Mouse (Mus musculus): ENCODE data around the gene Bace2. TPM values are rescaled to one million over a fixed set of nuclear protein-coding genes. Genes with fewer than 3 reads are reported as not detected.

Bace2 gene
- polyA plus RNA-seq, 1 experiment from 2014 or later = 4.9 TPM

DNA sequence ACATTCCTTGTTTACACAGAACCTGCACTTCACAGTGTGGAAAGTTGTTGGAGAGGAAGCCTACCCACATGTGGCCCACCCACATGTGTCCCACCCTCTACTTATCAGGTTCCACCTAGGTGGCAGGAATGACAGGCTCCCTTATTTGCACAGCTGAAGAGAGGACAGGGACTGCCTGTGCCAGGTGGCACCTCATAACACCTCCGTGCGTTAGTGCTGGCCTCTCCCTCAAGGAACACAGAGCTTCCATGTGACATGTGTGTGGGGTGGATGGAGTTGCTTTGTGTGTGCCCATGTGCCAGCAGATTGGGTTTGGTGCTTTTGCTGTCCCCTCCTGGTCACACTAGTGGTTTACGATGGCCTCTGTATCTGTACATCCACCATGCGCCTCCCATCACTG lies 43.4 kb downstream of the Bace2 start:
- DNase-seq (ENCODE audit: low spot score) = no peak

DNA sequence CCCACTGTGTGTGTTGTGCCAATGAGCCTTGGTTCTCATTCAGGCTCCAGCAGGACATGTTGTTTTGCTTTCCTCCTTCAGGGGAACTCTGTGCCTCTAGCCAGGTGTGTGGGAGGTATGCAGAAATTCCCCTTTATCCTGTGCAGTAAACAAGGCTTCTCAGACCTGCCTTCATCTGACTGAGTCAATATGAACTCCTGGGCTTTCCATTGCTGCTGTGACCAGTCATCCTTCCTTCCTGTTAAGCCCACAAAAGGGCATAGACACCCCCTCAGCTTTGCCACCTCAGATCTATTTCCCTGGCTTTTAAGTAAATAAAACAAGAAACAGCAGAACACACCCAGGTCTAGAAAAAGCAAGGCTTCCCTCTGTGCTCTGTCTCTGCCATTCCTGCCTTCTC lies 45.2 kb downstream of the Bace2 start:
- DNase-seq (ENCODE audit: low spot score) = no peak

DNA sequence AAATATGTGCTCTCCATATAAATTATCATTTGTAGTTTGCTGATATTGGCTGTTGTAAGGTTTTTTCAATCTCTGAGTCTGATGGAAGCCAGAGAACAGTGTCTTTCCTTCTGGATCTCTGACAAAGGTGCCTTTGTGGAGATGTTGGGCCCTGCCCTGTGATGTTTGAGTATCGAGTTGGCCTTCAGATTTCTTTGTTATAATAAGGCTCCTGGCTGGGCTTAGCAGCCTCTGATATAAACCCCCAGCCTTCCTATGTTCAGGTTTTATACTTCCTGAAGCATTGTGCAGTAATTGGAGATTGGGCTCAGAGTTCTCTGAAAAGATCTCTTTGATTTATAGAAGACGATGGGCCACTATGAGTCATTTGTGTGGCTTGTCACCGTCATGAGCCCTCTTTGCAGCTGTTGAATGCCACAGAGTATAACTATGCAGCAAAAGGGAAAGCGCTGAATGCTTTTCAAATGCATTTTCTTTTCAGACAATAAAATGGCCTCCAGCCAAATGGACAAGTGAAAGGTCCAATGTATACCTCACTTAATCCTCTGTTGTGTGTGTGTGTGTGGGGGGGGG lies 45.8 kb downstream of the Bace2 start:
- DNase-seq (ENCODE audit: low spot score) = no peak

DNA sequence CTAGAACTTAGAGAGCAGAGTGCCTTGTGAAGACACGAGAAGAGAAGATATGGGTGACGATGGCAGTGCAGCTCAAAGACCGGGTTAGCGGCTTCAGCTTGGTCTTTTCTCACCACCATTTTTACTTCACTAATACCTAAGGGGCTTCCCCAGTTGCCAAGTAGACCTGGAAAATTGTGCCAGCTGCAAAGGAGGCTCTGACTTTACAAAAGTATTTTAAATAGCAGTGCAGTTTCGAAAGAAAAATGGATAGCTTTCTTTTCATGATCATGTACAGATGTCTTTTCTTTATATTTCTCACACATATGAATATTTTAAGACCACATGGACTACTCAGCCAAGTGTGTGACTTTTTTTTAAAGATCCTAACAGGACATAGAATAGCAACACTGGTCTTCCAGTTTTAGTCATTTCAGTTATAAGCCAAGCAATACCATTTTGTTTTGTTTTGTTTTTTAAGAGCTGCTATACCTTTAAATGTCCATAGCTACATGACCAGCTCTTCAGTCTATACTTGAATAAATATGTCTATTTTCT lies 49.0 kb downstream of the Bace2 start:
- DNase-seq (ENCODE audit: low spot score) = no peak

DNA sequence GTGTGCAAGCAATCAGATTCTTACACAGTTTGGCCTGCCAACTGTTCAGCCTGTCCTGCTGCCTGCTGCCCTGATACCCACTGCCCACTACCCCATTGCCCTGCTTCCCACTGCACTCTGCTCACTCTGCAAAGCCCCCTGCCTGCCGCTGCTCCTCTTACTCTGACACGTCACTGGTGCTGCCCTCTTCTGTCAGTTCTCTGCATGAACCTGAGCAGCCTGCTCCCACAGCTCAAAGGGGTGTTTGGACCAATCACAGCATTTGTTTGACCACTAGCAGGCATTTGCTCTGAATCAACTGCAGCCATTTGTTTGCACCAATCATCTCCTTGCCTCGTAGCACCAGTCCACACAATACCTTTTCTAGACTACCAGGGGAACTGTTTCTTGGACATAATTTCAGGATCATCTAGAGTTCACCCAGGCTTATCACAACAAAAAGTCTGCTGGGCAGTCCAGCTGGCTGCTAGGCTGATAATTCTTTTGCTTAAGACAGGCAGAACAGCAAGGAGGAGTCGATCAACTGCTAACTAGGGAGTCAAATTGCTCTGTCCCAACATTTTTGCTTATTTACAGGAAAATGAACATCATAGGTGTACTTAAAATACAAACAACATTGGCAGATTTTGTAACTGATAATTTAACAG lies 61.5 kb downstream of the Bace2 start:
- DNase-seq (ENCODE audit: low spot score) = no peak

DNA sequence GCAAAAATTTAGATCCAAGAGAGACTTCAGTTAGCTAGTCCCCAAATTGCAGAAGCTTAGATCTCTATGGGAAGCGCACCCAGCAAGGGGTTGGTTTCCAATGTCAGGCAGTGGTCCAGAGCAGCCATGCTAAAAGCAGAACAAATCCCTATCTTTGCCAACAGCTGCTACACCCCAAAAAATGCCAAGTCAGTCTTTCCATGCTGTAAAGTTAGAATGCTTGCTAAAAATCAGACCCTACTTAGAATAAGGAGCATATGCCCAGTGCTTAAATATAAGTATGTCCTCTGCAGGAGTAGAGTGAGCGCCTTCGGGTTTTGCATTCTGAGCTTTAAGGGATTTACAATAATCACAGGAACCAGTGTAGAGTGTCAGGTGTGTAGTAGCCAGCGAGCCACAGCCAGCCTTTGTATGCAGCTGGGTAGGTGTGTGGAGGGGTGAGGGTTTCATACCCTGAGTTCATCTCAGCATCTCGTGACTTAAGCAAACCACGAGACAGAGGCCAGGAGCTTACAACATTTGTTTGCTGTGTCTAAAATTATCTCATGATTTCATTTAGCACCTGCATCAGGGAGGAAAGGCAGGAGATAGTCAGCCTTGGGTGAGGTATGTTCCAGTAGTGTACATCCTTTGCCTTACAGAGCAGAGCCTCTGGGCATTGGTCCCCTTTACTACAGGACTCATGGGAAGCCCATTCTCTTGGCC lies 62.4 kb downstream of the Bace2 start:
- DNase-seq (ENCODE audit: low spot score) = no peak

DNA sequence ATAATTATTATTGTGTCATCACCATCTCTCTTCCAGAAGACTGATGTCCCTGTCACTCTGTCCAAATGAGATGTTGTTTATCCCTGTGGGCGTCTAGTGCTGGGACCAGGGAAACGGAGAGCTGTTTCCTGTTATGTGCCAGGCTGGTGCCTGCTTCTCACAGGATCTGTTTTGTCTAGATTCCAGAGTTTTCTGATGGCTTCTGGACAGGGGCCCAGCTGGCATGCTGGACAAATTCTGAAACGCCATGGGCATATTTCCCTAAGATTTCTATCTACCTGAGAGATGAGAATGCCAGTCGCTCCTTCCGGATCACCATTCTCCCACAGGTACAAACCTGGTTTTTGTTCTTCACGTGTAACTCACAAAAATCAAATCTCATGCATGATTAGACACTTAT lies 65.1 kb downstream of the Bace2 start:
- no peak for DNase-seq (ENCODE audit: low spot score)

DNA sequence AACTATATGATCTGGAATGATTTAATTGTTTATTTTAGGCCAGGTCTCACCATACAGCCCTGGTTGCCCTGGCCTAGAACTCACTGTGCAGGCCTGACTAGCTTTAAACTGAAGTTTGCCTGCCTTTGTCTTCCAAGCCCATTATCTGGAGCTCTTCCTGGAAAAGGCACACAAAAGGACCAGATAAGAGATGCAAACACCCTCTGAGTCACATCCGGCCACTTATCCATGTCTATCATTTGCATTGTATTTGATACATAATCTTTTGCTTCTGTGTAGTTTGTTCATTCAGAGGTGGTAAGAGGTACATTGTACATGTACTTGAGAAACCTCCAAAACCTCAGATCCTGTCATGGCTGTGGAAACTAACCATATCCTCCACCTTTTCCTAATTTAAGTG lies 67.1 kb downstream of the Bace2 start:
- DNase-seq (ENCODE audit: low spot score) = no peak

DNA sequence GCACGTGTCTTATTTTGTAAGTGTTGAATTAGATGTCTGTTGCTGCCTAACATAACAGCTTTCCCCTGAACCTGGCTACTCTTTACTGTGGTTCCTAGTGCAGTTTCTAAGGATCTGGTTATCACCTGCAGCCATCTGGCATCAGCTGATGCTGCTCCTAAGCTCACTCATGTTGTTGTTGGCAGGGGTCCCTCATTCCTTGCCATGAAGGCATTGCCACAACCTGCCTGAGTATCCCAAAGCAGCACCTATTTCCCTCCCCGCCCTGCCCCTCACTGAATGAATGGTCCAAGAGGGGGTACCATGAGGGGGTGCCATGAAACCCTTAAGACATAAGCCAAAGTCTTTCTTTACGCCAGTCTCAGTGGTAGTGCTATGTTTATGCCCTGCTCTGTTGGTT lies 71.5 kb downstream of the Bace2 start:
- DNase-seq (ENCODE audit: low spot score) = no peak

DNA sequence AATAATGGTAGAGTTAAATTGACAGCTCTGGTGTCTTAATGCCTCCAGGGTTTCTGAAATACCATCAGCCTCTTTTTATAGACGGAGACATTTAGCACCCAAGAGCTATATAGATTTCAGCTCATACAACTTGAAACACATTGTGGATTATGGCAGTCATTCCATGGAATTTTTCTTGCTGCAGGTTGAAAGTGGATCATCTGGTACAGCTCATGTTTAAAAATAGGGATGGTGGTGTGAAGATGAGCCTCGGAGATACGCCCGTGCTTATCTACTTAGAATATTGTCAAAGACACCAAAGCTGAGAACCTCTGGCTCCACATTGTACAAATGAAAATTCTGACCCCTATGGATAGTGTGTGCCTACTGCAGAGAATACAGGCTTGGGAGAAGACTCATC lies 73.5 kb downstream of the Bace2 start:
- no peak for DNase-seq (ENCODE audit: low spot score)

DNA sequence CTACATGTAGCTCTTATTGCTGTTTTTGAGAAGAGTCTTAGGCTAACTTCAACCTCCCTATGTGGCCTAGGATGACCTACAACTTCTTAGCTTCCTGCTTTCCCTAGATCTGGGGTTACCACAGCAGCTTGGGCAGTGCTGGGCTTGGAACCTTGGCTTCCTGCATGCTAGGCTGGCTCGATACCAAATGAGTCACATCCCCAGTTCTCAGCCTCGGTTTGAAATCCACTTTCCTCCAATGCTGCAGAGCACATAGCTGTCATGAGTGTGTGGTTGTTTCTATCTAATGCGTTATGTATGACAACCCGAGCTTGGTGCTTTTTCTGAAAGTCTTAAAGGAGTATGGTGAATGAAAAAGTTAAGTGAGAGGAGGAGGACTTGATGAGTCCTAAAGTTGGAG lies 74.8 kb downstream of the Bace2 start:
- no peak for DNase-seq (ENCODE audit: low spot score)

DNA sequence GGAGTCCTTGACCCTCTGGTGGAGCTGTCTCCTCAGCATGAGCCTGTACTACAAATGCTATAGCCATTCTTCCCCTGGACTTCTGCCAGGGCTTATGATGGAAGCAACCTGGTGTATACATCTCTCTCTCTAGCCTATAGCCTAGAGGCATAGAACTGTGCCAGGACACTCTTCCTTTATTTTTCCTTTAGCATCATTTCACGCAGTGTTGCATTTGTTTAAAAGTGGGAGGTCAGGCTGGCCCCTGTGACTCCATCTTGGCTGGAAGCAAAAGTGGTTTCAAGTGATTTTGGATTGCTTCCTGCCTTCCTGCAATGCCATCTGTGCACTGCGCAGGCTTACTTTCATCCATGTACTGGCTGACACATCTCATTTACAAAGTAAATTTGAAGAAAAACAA lies 77.7 kb downstream of the Bace2 start:
- no peak for DNase-seq (ENCODE audit: low spot score)

DNA sequence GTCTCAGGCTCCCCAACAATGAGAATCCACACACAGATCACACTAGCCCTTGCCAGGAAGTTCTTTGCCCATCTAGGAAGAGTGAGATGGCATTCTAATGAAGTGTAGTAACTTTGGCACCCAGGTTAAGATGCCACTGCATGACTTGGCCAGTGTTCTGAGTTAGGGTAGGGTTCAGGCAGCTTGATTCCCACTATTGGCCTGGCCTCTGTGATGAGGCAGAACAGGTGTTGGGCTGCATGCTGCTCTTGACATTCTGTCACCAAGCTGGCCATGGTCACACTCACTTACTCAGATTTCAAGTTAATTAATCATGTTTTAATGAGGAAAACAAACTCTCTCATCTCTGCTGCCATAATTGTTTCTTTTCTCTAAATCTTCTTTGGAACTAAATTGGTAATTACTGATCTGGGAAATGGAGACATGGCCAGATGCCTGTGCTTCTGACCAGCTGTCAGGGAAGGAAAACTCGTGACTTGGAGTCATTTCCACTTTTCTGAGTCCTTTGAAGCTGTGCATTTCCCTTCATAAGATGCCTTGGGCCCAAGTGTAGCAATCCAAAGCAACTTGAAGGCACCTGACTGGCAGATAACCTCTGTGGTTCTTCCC lies 81.0 kb downstream of the Bace2 start:
- no peak for DNase-seq (ENCODE audit: low spot score)

DNA sequence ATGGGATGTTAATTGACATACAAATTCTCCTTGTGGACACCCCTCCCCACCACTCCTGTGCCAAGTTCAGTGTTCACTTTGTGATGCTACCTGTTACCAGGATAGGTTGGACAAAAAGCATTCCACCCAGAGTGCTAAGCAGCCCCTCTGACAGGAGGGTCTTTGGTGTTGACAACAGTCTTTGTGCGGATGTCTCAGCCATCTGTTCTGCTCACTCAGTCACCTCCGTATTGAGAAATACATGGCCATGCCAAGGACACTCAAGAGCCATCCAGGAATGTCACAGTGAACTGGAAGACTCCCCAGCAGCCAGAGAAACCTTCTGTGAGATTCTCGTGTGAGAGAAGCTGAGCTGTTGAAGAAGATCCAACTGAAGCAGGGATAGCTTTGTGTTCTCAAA lies 81.6 kb downstream of the Bace2 start:
- DNase-seq (ENCODE audit: low spot score) = no peak

DNA sequence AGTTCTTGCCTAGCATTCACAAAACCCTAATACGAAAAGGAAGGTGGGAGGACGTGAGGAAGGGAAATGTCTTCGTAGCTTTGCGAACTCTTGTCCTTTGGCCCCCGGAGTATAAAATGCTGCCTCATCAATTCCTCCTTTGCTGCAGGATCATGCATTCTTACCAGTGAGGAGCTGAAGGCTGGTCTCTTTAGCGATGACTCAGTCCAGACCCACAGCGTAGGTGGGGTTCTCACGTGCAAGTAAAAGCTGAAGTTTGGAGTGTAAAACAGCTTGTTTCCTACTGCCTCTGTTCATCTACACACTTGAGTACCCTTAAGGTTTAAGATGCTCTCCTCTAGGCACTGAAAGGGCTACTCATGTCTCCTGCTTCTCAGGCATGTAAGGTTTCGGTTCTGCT lies 85.4 kb downstream of the Bace2 start:
- DNase-seq (ENCODE audit: low spot score) = no peak

DNA sequence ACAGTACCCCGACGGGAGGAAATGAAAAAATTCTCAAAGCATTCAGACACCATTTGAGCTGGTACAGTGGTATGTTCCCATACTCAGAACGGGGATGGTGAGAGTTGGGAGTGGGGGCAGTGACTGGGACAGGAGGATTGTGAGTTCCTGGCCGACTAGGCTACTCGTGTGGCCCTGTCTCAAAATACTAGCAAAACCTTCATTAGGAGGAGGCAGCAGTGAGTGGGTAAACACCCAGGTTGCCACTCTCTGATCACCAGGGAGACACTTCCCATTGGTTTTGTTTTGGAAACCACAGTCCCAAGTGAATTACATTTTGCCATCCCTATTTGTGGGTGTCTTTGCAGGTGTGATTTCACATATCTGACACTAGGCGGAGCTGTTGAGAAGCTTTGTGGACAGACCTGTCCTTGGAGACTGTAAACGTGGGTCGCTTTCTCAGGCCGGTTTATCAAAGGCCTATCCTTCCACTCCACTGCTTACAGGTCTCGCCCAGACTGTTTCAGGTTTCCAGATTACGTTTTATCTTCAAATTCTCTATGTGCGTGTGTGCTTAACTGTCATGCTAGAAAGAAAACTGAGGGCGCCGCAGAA lies 87.2 kb downstream of the Bace2 start:
- peak; percentile 60 for DNase-seq (ENCODE audit: low spot score)

DNA sequence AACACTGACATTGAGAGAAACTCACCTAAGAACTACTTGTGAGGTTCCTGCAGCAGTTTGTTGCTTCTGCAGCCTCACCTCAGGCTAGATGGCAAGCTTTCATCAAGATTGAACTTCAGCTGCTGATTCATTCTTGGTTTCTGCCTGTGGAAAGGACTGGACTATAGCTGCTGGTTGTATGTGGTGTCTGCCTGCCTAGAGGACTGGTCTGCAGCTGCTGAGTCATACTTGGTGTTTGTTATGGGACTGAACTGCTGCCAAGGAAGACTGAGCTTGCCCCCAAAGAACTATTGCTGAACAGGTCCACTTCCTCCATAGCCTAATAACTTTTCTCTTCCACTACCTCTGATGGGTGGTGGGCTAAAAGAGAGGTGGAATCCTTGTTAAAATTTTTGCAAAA lies 90.8 kb downstream of the Bace2 start:
- no peak for DNase-seq (ENCODE audit: low spot score)

DNA sequence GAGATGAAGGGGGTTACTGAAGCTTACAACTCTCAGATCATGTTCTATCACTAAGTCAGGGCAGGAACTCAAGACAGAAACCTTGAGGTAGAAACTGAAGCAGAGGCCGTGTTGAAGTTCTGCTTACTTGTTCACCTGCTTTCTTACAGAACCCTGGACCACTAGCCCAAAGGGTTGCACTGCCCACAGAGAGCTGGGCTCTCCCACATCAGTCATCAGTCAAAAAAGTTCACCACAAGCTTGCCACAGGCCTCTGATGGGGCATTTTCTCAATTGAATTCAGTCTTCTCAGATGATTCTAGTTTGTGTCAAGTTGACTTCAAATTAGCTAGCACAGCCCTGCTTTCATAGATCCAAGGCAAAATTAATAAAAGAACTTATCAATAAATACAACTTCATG lies 103.3 kb downstream of the Bace2 start:
- DNase-seq (ENCODE audit: low spot score) = no peak

DNA sequence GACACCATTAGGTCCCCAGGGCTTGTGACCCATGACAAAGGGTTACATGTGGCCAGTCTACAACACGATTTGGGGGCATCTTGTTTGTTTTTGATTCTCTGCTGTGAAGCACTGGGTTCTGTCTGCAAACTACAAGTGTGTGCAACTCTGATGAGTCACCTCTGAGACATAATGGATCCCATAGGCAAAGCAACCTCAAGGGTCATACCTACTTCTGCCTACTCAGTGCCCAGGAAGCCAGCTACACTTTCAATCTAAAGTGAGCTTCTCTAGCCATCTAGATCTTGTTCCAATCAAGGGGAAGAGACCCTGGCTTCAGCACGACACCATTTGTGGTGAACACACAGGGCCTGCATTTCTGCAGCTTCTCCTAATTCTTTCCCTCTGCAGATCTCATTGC lies 104.7 kb downstream of the Bace2 start:
- no peak for DNase-seq (ENCODE audit: low spot score)

DNA sequence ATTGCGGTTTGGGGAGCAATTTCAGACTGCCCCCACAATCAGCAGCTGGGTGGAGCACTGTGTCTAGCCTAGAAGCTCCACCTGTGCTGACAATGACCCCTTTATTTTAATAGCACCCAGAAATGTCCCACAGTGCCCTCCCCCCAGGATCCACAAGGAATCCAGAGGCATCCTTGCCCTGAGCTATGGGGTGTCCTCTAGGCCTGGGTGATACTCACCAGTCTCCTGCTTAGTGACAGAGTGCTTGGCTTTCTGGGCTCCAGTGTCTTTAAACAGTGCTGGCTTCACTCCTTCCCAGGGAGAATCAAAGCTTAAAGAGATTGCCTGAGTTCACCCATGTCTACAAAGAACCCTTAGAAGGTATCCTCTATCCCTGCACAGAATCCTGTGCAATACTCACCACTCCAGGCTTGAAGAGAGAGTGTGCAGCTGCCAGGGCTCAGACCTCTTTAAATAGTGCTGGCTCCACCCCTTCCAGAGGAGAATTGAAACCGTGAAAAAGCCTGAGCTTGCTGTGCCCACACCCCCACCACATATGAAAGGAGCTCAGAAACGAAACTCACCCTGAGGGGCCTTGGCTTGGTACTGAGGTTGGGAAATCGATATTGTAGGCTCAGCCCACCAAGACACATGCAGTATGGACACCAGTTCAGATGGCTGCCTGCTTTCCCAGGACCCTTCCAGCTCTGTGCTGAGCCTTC lies 106.1 kb downstream of the Bace2 start, which contains the start of gene Mx1:
Gene Mx1, minus strand, starts transcription at position 427 of the 701 bp plus-strand sequence.
- DNase-seq (ENCODE audit: low spot score) = peak; percentile 22
